Mouse (Mus musculus) liver, postnatal 0 days (tissue): Measurements from ENCODE around the gene Ctnnb1. TPM values are rescaled to one million over a fixed set of nuclear protein-coding genes. Genes with fewer than 3 reads are reported as not detected.

Source experiments
- ATAC-seq: fragments of 200-750 bp; cut with Nextera tagmentation; 2 replicates; pipeline ENCODE4 v1.8.0; 2017; ENCODE audit warnings: mild to moderate bottlenecking, moderate library complexity
- DNase-seq: peaks from one replicate; pipeline ENCODE4 v3.0.0-alpha.2; 2016
- H3K27ac ChIP-seq: fragments of 300-500 bp; sonication (generic); 2 replicates; pipeline ENCODE4 v1.5.1; 2014; ENCODE audit warnings: antibody characterized with exemption, moderate library complexity, mild to moderate bottlenecking, low read depth
- H3K27me3 ChIP-seq: fragments of 300-500 bp; sonication (generic); 2 replicates; pipeline ENCODE4 v1.6.1; 2014; ENCODE audit warnings: low read length, control low read depth, mixed read lengths; ENCODE audit not compliant: insufficient read depth
- H3K36me3 ChIP-seq: fragments of 300-500 bp; sonication (generic); replicated peaks from 2 replicates; pipeline ENCODE4 v1.6.1; 2014; ENCODE audit warnings: mild to moderate bottlenecking, control low read depth, low read length, moderate library complexity, mixed read lengths; ENCODE audit not compliant: insufficient read depth
- H3K4me1 ChIP-seq: fragments of 300-500 bp; sonication (generic); 2 replicates; pipeline ENCODE4 v1.6.1; 2014; ENCODE audit warnings: antibody characterized with exemption, mild to moderate bottlenecking, control low read depth; ENCODE audit not compliant: insufficient read depth
- H3K4me2 ChIP-seq: fragments of 300-500 bp; sonication (generic); 2 replicates; pipeline ENCODE4 v1.6.1; 2014; ENCODE audit warnings: low read depth, mild to moderate bottlenecking, low read length, moderate library complexity, mixed read lengths
- H3K4me3 ChIP-seq: fragments of 300-500 bp; sonication (generic); 2 replicates; pipeline ENCODE4 v1.5.1; 2014; ENCODE audit warnings: low read depth, low read length
- H3K9ac ChIP-seq: fragments of 300-500 bp; sonication (generic); replicated peaks from 2 replicates; pipeline ENCODE4 v1.6.1; 2014; ENCODE audit warnings: mild to moderate bottlenecking, moderate library complexity
- H3K9me3 ChIP-seq: fragments of 300-500 bp; sonication (generic); 2 replicates; pipeline ENCODE4 v1.6.1; 2016; ENCODE audit warnings: mild to moderate bottlenecking, control low read depth, low read length, mixed read lengths
- CTCF ChIP-seq: sonication (generic); IDR thresholded peaks from 2 replicates; pipeline ENCODE4 v1.5.1; 2016; ENCODE audit warnings: antibody characterized with exemption, low read depth
- EP300 ChIP-seq: IDR thresholded peaks from 2 replicates; pipeline ENCODE4 v1.6.1; 2016; ENCODE audit warnings: antibody characterized with exemption, low read depth, mild to moderate bottlenecking
- WGBS: fragments of 180-500 bp; shearing (Covaris S2); extraction: QIAGEN DNeasy Blood & Tissue Kit; methylation state at CpG from one replicate; pipeline ENCODE4 v1.1.7; 2014; ENCODE audit not compliant: insufficient replicate concordance; 5-methylcytosine and 5-hydroxymethylcytosine counted together
- polyA plus RNA-seq: library from polyadenylated mRNA; unstranded; fragments of >200 nt; fragmentation: Nextera tagmentation; extraction: Ambion mirVana; gene quantifications from 2 replicates; pipeline ENCODE4 v1.2.1, GENCODE M21; 2015

The Ctnnb1 gene
- 66.5 and 72.7 TPM in 2 replicates for polyA plus RNA-seq

- no peak for TF ChIP-seq CTCF
- no peak for TF ChIP-seq EP300
- Histone ChIP-seq H3K4me1 (peaks cover 3% of the 10 kb centered on the region; the same call in 1 of the 2 replicates), H3K27me3 (no peaks in the 10 kb centered on the region), H3K9ac (no peak within 1 kb of the TSS), H3K27ac (no peak within 1 kb of the TSS), H3K4me2 (no peak within 1 kb of the TSS), H3K9me3 (no peaks in the 10 kb centered on the region), H3K4me3 (no peak within 1 kb of the TSS), H3K36me3 (no peaks in the 10 kb centered on the region)
- ATAC-seq: no peak
- 87% methylated on average over 11 of the region's 11 CpGs for WGBS
- DNase-seq: no peak
These were observed at the start of gene Ctnnb1 for GRCm38 (mm10) chr9:120929081-120929480. Ctnnb1 (plus strand) TSS chr9:120929216.

GRCm38 (mm10) chr9:120880286-120880685 lies 48.7 kb upstream of the Ctnnb1 start:
- ATAC-seq: peak; percentile 60
- H3K27ac ChIP-seq: 0 out of 2 replicates have a peak overlapping the region, but pooled peaks have one; percentile 29
- no peaks in the 10 kb centered on the region for H3K36me3 ChIP-seq
- no peaks in the 10 kb centered on the region for H3K9me3 ChIP-seq
- no peak overlapping the region for H3K4me2 ChIP-seq
- no peak overlapping the region for H3K4me3 ChIP-seq
- H3K4me1 ChIP-seq: peaks cover 25% of the 10 kb centered on the region
- H3K27me3 ChIP-seq: no peaks in the 10 kb centered on the region
- DNase-seq: no peak
- no peak for TF ChIP-seq CTCF
- TF ChIP-seq EP300: no peak
- no peak overlapping the region for H3K9ac ChIP-seq
- 63% methylated on average over 9 of the region's 9 CpGs for WGBS

GRCm38 (mm10) chr9:120881121-120881520 lies 47.9 kb upstream of the Ctnnb1 start:
- H3K4me2 ChIP-seq: 0 out of 2 replicates have a peak overlapping the region, but pooled peaks have one; percentile 26
- ATAC-seq: 0 out of 2 replicates have a peak, but pooled peaks have one; percentile 26
- WGBS: 69% methylated on average over 15 of the region's 15 CpGs
- H3K4me3 ChIP-seq: no peak overlapping the region
- peaks cover 25% of the 10 kb centered on the region for H3K4me1 ChIP-seq
- no peak overlapping the region for H3K9ac ChIP-seq
- TF ChIP-seq EP300: no peak
- no peak for TF ChIP-seq CTCF
- no peaks in the 10 kb centered on the region for H3K36me3 ChIP-seq
- 0 out of 2 replicates have a peak overlapping the region, but pooled peaks have one; percentile 29 for H3K27ac ChIP-seq
- no peaks in the 10 kb centered on the region for H3K27me3 ChIP-seq
- peak; percentile 15 for DNase-seq
- no peaks in the 10 kb centered on the region for H3K9me3 ChIP-seq

GRCm38 (mm10) chr9:120881839-120882238 lies 47.2 kb upstream of the Ctnnb1 start:
- H3K36me3 ChIP-seq: no peaks in the 10 kb centered on the region
- no peaks in the 10 kb centered on the region for H3K9me3 ChIP-seq
- TF ChIP-seq EP300: no peak
- TF ChIP-seq CTCF: no peak
- peaks cover 25% of the 10 kb centered on the region for H3K4me1 ChIP-seq
- H3K27me3 ChIP-seq: no peaks in the 10 kb centered on the region
- H3K27ac ChIP-seq: no peak overlapping the region
- 40% methylated on average over 4 of the region's 4 CpGs for WGBS
- ATAC-seq (peak; percentile 77), DNase-seq (no peak)
- H3K4me2 ChIP-seq: peak overlapping the region; percentile 26; the same call in 1 of the 2 replicates
- H3K9ac ChIP-seq: no peak overlapping the region
- no peak overlapping the region for H3K4me3 ChIP-seq

- Histone ChIP-seq H3K9me3 (no peaks in the 10 kb centered on the region), H3K4me2 (no peak overlapping the region), H3K4me3 (no peak overlapping the region), H3K9ac (no peak overlapping the region), H3K27ac (no peak overlapping the region), H3K27me3 (no peaks in the 10 kb centered on the region), H3K36me3 (no peaks in the 10 kb centered on the region), H3K4me1 (peaks cover 21% of the 10 kb centered on the region)
- ATAC-seq (no peak), DNase-seq (no peak)
- TF ChIP-seq EP300 (no peak), CTCF (no peak)
- 71% methylated on average over 10 of the region's 10 CpGs for WGBS
These were observed 44.3 kb upstream of the Ctnnb1 start for GRCm38 (mm10) chr9:120884726-120885125.

GRCm38 (mm10) chr9:120887631-120888030 lies 41.4 kb upstream of the Ctnnb1 start:
- no peak overlapping the region for H3K4me3 ChIP-seq
- H3K27ac ChIP-seq: no peak overlapping the region
- no peak overlapping the region for H3K9ac ChIP-seq
- peaks cover 2% of the 10 kb centered on the region; the same call in 1 of the 2 replicates for H3K4me1 ChIP-seq
- no peaks in the 10 kb centered on the region for H3K27me3 ChIP-seq
- DNase-seq: no peak
- ATAC-seq: no peak
- TF ChIP-seq CTCF: no peak
- no peak for TF ChIP-seq EP300
- H3K9me3 ChIP-seq: no peaks in the 10 kb centered on the region
- no peaks in the 10 kb centered on the region for H3K36me3 ChIP-seq
- WGBS: 74% methylated on average over 2 of the region's 2 CpGs
- no peak overlapping the region for H3K4me2 ChIP-seq

- H3K36me3 ChIP-seq: no peaks in the 10 kb centered on the region
- H3K27me3 ChIP-seq: no peaks in the 10 kb centered on the region
- DNase-seq (peak; percentile 83), ATAC-seq (peak; percentile 89)
- no peak for TF ChIP-seq EP300
- peak overlapping the region; percentile 37 for H3K4me3 ChIP-seq
- no peaks in the 10 kb centered on the region for H3K9me3 ChIP-seq
- 73% methylated on average over 11 of the region's 11 CpGs for WGBS
- peak overlapping the region; percentile 38; the same call in 1 of the 2 replicates for H3K9ac ChIP-seq
- H3K27ac ChIP-seq: peak overlapping the region; percentile 72
- peaks cover 16% of the 10 kb centered on the region for H3K4me1 ChIP-seq
- peak overlapping the region; percentile 64 for H3K4me2 ChIP-seq
These were observed 35.6 kb upstream of the Ctnnb1 start for GRCm38 (mm10) chr9:120893435-120893834.
